Mouse (Mus musculus): Measurements from ENCODE around the gene Usp45.

Gene Usp45

DNA sequence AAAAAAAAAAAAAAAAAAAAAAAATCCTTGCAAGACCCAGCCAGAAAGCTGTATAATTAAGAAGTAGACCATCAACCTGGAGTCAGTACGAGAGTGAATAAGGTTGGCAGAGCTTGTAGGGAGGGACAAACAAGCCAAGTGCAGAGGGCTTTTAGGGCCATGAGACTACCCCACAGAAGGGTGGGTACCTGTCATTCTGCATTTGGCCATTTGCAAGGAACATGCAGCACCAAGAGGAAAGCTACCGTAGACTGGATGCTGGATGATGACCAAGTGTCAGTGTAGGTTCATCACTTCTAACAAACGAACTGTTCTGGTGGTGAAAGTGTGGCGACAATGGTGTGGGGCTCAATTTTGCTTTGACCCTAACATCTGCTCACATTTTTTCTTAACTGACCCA, 22.9 kb downstream of the Usp45 start:
- in situ Hi-C loops (cut with MboI, MseI) = no loop called here

DNA sequence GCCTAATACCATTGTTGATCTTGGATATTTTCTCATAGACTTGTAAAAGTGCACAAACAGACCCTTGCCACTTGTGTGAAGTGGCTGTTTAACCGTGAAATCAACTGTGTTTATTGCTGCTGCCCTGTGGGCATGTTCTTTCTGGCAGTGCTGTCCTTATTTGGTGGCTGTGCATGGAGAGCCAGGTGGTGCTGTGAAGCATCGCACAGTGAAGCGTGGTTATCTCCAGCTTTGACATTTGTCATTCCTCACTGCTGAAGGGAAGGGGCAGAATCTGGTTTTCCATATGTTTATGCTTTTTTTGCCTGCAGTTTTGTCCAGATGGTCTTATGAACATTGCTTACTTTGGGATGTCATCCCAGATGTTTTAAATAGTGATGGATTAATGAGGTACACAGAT, 26.7 kb downstream of the Usp45 start:
- in situ Hi-C loops (cut with MboI, MseI) = no loop called here

DNA sequence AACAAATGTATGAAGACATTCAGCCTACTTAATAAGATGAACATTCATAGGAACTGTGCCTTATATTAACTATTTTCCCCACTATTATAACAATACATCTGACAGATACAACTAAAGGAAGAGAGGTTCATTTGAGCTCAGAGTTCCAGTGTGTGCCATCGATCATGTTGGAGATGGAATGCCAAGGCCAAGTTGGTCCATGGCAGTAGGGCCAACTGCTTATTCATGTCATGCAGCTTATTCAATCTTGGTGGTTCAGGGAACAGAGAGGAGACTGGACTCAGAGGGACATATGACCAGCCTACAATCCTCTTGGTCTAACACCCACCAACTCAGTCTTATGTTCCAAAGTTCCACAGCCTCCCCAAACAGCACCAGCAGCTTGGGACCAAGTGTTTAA, 34.1 kb downstream of the Usp45 start:
- in situ Hi-C loops (cut with MboI, MseI) = no loop called here

DNA sequence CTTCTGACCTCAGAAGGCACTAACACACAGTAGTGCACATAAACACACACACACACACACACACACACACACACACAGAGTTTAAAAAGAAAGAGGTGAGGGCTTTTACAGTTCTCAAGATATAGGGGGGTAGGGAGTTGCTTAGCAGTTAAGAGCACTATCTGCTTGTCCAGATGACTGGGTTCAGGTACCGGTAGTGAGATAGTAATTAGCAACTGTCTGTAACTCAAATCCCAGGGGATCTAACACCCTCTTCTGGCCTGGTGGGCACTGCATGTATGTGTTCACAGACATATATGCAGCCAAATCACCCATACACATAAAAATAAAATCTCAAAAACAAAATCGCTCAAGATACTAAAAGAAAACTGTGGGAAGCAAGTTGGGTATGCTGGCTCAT, 34.7 kb downstream of the Usp45 start:
- in situ Hi-C loops (cut with MboI, MseI) = no loop called here

DNA sequence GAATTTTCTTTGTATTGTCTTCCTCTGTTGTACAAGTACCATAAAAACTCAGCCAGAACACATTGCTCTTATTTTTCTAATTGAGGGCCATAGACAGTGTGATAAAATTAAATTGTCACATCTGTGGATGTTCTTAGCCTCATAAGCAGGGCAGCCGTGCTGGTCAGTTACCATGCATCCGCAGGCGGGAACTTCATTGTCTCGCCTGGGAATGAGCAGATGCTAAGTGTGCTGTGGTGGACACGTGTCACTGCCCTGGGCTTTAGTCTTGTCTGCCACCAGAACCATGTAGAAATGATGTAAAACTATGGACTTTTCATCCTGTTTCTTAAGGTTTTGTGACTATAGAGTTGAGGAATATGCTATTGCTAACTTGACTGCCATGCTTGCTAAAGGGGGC, 40.2 kb downstream of the Usp45 start:
- in situ Hi-C loops (cut with MboI, MseI) = no loop called here

DNA sequence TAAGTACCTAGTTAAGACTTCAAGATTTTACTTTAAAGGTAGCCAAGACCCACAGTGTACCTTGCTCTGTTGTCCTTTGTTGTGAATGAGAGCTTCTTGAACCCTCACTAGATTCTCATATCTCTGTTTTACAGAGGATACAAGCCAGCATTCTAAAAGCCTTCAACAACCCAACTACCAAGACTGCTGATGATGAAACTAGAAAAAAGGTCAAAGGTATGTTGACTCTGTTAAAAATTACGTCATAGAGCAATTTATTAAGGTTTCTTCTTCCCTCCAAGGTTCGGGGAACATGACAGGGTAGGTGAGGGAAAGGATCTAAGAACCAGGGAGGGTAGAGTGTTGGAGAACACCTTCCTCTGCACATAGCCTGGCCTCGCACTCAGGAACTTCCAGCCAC, 43.7 kb downstream of the Usp45 start:
- in situ Hi-C loops (cut with MboI, MseI) = loop anchor here (10.0 kb wide), 1 partner anchor 276 kb away; no protein-coding TSS in a partner anchor

DNA sequence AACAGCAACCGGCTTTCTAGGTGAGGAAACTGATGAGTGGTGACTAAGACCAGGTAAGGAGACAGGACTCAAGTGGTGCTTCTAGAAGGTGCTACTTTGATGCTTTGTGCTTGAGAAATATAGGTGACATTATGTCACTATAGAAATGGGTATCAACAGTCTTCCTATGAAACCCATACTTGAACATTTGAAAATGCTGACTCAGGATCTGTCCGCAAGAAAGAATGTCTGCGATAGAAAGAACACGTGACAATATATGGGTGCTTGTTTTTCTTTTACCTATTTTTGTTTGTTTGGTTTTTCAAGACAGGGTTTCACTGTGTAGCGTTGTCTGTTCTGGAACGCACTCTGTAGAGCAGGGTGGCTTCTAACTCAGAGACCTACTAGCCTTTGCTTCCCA, 45.7 kb downstream of the Usp45 start:
- in situ Hi-C loops (cut with MboI, MseI) = loop anchor here (10.0 kb wide), 1 partner anchor 278 kb away; no protein-coding TSS in a partner anchor

DNA sequence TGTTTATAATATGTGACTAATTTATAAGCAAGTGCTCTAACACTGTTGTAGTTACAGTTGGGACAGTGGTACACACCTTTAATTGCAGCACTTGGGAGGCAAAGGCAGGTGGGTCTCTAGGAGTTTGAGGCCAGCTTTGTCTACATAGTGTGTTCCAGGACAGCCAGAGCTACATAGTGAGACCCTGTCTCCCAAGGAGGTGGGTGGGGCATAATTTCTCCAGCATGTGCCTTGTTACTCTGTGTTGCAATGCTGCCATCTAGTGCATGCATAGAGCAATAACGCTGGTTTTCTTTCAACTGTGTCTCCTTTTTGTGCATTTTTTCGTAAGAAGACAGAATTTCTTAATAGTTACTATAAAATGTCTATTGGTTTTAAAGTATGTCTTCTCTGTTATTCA, 47.1 kb downstream of the Usp45 start:
- in situ Hi-C loops (cut with MboI, MseI) = loop anchor here (10.0 kb wide), 1 partner anchor 279 kb away; no protein-coding TSS in a partner anchor

DNA sequence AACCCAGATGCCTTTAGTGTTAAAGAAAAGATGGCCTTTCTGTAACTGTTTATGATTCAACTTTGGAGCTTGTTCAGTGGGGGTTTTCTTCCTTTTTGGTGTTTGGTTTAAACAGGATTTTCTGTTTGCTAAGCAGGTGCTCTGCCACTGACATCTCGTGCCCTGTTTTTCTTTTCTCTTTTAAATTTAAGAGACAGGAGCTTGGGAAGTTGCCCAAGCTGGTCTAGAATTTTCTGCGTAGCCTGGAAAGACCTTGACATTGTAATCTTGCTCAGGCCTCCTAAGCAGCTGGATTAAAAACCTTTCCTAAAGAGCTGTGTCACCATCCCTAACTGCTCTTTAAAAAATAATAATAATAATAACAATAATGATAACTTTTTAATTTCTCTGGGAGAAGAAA, 59.7 kb downstream of the Usp45 start:
- in situ Hi-C loops (cut with MboI, MseI) = no loop called here

DNA sequence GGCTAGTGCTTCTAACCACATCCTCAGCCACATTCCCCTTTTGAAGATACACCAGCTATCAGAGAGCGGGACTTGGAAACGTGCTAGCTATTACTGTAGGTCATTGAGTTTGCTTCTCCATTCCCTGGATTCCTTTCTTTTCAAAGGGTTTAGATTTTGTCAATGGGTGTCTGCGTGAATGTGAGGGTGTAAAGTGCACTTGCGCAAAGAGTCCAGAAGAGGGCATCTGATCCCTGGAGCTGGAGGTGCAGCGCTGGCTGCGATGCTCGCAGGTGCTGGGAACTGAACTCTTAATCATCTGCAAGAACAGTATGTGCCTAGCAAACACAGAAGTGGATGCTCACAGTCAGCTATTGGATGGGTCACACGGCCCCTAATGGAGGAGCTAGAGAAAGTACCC, 65.9 kb downstream of the Usp45 start:
- in situ Hi-C loops (cut with MboI, MseI) = no loop called here

DNA sequence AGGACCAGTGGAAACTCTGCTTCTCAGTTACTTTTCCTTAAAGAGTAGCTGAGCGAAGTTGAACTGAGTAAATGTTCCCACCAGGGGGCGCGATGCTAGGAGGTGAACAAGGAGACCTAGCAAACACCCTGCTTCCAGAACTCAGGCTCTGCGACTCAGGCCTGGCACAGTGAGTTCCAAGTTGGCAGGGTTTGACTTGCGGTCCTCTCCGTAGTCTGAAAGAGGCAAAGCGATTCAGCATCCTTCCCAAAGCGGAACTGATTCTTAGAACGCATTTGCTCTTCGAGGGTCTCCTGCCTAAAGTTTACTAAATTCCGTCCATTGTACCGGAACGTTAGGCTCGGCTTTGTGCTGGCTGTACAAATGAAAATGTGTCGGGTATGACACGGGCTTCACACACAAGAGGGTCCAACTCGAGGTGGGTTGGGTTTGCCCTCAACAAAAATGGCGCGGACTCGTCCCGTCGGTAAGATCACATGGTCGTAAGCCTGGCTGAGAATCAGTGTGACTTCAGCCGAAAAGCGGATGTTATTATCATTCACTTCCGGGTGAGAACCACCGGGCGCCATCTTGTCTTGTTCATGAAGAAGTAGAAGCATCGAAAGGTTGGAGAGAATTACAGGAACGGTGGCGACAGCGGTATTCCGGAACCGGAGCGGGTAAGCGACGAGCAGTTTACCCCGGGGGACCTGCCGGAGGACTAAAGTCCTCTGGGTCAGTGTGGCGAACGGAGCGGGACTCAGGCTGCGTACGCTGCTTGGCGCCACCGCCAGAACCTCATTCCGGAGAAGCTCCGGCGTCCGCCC, 80.7 kb downstream of the Usp45 start, which contains the start of gene Pnisr:
Gene Pnisr (plus strand): TSS at position 103 of the 806 bp plus-strand sequence.
- in situ Hi-C loops (cut with MboI, MseI) = no loop called here

DNA sequence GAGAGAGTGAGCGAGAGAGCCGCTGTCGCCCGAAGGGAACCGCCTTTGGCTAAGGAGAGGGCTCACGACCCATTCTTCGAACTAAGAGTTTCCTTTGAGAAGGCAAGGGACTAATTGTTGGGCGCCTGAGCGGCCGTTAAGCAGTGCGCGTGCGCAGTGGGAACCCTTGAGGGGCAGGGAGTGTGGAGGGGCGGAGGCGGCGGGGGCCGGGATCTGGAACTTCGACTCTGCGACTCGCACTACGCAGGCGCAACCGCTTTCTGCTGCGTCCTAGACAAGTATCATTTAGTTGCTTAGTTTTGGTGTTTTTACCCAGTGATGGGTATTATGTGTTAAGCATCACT, 81.3 kb downstream of the Usp45 start:
- in situ Hi-C loops (cut with MboI, MseI) = no loop called here

DNA sequence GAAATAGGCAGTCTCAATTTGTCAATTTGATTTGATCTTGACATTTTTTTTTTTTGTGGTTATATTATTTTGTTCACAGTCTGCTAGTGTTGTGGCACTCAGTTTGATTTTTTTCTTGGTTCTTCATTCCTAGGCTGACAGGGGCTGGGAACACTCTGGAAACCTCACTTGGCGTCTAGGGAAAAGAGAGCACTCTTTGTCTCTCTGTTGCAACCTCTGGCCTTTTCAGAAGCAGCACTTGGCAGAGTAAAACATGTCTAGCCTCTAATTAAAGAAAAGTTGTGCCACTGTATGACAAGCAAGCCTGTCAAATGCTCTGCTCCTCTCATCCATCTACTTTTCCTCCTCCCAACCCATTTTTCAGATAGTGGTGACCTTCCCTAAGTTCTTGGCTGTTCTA, 90.5 kb downstream of the Usp45 start:
- in situ Hi-C loops (cut with MboI, MseI) = no loop called here

DNA sequence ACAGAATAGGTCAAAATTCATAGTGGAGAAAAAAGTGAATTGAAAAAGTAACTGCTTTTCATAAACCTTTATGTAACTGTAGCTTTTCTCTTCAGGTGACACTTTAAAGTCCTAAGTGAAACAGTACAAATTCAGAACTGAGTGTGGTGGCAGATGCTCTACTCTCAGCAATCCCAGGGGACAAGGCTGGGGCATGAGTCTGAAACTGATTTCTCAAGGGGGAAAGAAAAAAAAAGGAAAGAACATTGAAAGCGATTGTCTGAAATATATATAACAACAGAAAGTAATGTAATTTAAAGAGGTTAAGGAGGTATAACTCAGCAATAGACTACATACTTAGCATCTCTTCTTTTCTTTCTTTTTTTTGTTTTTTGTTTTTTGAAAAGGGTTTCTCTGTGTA, 98.3 kb downstream of the Usp45 start:
- in situ Hi-C loops (cut with MboI, MseI) = no loop called here

DNA sequence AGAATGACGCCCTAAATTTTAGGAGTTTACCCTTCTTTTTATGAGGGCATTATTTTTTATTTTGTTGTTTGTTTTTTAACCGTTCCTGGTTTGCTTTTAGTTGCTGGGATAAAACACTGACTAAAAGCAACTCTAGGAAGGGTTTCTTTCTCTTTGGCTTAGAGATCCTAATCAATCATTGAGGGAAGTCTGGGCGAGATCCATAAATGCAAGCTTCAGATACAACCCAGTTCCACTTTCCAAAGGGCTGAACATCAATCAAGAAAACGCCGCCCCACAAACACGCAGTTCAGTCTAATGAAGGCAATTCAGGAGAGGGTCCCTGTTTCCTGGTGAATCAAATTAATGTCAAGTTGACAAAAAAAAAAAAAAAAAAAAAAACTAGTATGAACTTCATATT, 111.8 kb downstream of the Usp45 start:
- in situ Hi-C loops (cut with MboI, MseI) = no loop called here

DNA sequence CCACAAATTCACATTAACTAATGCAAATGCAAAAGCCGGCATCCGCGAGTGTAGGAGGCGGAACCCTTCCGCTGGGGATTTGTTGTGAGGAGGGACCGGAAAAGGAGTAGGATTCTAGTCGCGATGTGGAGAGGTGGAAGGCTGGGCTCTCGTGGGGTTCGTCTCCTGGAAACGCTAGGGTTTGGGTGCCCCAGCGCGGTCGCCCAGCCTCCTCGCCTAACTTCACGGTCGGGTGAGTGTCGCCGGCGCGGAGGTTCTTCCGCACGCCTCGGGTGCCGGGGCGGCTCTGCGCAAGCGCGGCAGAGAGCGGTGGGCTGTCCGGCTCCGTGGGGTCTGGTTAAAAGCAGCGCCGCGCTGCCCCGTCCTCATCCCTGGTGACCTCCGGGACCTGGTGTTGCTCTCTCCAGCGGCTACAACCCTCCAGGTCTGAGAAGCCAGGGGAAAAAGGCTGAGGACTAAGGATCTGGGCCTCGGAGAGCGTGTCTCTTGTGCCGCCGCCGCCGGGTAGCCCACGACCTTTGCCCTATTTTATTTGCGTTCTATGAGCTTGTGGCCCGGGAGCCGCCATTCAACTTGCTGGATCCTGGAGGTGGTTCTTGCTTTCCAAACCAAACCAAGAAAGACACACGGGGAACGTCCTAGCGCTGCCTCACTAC, 112.7 kb downstream of the Usp45 start, which contains the start of gene Coq3:
Gene Coq3 (plus strand): TSS at position 109 of the 656 bp plus-strand sequence.
- in situ Hi-C loops (cut with MboI, MseI) = no loop called here

DNA sequence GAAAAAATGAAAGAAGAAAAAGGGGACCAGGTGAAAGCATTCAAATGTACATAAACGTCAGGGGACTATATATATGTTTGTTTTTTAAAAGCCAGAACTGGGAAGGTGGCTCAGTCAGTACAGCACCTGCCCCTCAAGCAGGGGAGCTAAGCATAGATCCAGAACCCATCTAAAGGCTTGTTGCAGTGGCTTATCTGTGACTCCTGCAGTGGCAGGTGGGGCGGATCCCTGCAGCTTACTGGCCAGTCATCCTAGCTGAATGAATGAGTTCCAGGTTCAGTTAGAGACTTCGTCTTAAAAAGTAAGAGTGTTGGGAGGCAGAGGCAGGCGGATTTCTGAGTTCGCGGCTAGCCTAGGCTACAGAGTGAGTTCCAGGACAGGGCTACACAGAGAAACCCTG, 115.8 kb downstream of the Usp45 start:
- in situ Hi-C loops (cut with MboI, MseI) = no loop called here

DNA sequence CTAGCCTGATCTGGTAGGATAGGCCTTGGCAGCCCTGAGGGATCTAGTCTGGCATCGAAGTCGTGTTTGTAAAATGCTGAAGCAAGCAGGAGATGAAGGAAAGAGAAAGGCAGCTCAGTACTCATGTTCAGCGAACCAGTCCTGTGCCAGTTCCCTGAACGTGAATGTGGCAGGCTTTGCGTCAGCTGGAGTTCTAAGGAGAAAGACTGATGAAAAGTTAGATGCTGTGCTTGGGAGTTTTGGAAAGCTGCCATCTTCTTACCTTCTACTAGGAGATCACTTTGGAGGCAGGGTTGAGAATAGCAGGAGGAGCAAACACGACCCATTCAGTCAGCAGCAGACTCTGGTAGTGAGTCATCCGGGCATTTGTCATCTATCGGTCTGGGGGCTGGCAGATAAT, 118.9 kb downstream of the Usp45 start:
- in situ Hi-C loops (cut with MboI, MseI) = no loop called here
